Mouse (Mus musculus): ENCODE data around the gene Fam178b. TPM values are rescaled to one million over a fixed set of nuclear protein-coding genes. Genes with fewer than 3 reads are reported as not detected.

Fam178b gene
- polyA plus RNA-seq, 1 experiment = not detected

- H3K27ac ChIP-seq (ENCODE audit: insufficient read depth, low read depth, low read length) = no peak overlapping the region
- peaks cover 15% of the 10 kb centered on the region for H3K4me1 ChIP-seq (ENCODE audit: control insufficient read depth, insufficient read depth, low read length)
- H3K4me3 ChIP-seq (ENCODE audit: insufficient read depth, low read length) = no peak overlapping the region
- TF ChIP-seq POLR2A (IDR thresholded peaks at IDR 0.05; ENCODE audit: borderline replicate concordance, low read depth, low read length) = no peak
- no peak for TF ChIP-seq CTCF (IDR thresholded peaks at IDR 0.05; ENCODE audit: low read depth, low read length)
Measured at GRCm38 (mm10) chr1:36707797-36708196, 24.8 kb upstream of the Fam178b start.

DNA sequence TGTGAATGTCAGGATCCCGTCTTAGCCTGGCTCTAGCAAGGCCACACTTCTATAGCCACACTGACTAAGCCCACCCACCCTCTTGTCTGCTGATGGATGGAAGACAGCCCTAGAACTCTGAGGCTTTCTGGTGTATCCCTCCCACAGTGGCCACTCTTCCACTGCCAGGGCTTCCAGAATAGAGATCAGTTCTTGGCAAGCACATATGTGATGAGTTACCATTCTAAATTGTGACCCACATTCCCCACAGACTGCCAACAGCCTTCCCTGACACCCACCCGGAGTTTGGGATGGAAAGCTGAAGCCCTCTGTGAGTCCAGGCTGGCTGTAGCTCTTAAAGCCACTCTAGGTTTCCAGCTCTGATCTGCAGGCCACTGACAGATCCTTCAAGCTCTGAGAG lies 24.2 kb upstream of the Fam178b start:
- TF ChIP-seq POLR2A (IDR thresholded peaks at IDR 0.05; ENCODE audit: borderline replicate concordance, low read depth, low read length) (no peak), CTCF (IDR thresholded peaks at IDR 0.05; ENCODE audit: low read depth, low read length) (no peak)
- no peak overlapping the region for H3K4me3 ChIP-seq (ENCODE audit: insufficient read depth, low read length)
- H3K4me1 ChIP-seq (ENCODE audit: control insufficient read depth, insufficient read depth, low read length) = peaks cover 15% of the 10 kb centered on the region
- no peak overlapping the region for H3K27ac ChIP-seq (ENCODE audit: insufficient read depth, low read depth, low read length)

DNA sequence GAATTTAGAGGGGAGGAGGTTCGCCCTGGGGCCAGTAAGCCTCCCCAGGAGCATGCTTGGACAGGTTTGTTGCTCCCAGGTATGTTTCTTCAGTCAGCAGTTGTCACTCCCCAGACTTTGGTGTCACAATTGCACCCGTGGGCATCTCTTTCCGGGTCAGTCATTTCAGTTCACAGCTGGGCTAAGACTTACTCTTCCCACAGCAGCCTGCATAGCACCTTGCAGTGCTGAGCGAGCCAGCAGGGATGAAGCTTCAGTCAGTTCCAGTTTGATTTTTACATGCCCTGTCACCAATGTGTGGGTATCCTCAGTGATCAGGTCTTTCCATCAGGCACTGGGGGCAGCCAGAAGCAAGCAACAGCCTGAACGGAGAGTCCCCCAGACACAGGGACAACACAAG lies 14.0 kb upstream of the Fam178b start:
- H3K4me1 ChIP-seq (ENCODE audit: control insufficient read depth, insufficient read depth, low read length) = 0 out of 2 replicates have a peak, but pooled peaks cover 2% of the 10 kb centered on the region
- TF ChIP-seq CTCF (IDR thresholded peaks at IDR 0.05; ENCODE audit: low read depth, low read length) (no peak), POLR2A (IDR thresholded peaks at IDR 0.05; ENCODE audit: borderline replicate concordance, low read depth, low read length) (no peak)
- H3K4me3 ChIP-seq (ENCODE audit: insufficient read depth, low read length) = no peak overlapping the region
- no peak overlapping the region for H3K27ac ChIP-seq (ENCODE audit: insufficient read depth, low read depth, low read length)

GRCm38 (mm10) chr1:36696411-36696810 lies 13.4 kb upstream of the Fam178b start:
- Histone ChIP-seq H3K4me1 (ENCODE audit: control insufficient read depth, insufficient read depth, low read length) (0 out of 2 replicates have a peak, but pooled peaks cover 2% of the 10 kb centered on the region), H3K4me3 (ENCODE audit: insufficient read depth, low read length) (no peak overlapping the region), H3K27ac (ENCODE audit: insufficient read depth, low read depth, low read length) (no peak overlapping the region)
- TF ChIP-seq CTCF (IDR thresholded peaks at IDR 0.05; ENCODE audit: low read depth, low read length) (no peak), POLR2A (IDR thresholded peaks at IDR 0.05; ENCODE audit: borderline replicate concordance, low read depth, low read length) (no peak)

GRCm38 (mm10) chr1:36694871-36695270 lies 11.9 kb upstream of the Fam178b start:
- TF ChIP-seq POLR2A (IDR thresholded peaks at IDR 0.05; ENCODE audit: borderline replicate concordance, low read depth, low read length) = no peak
- TF ChIP-seq CTCF (IDR thresholded peaks at IDR 0.05; ENCODE audit: low read depth, low read length) = no peak
- H3K4me1 ChIP-seq (ENCODE audit: control insufficient read depth, insufficient read depth, low read length) = peaks cover 7% of the 10 kb centered on the region

GRCm38 (mm10) chr1:36691271-36692155 lies 8.5 kb upstream of the Fam178b start, which contains the start of gene Cox5b:
Gene Cox5b (plus strand): TSS chr1:36691449.
- Histone ChIP-seq H3K4me1 (ENCODE audit: control insufficient read depth, insufficient read depth, low read length) (peaks cover 7% of the 10 kb centered on the region), H3K4me3 (ENCODE audit: insufficient read depth, low read length) (peak within 1 kb of the TSS; percentile 99), H3K27ac (ENCODE audit: insufficient read depth, low read depth, low read length) (peak within 1 kb of the TSS; percentile 46)
- TF ChIP-seq POLR2A (IDR thresholded peaks at IDR 0.05; ENCODE audit: borderline replicate concordance, low read depth, low read length) (no peak), CTCF (IDR thresholded peaks at IDR 0.05; ENCODE audit: low read depth, low read length) (no peak)

More at GRCm38 (mm10) chr1:36694871-36695270, 11.9 kb upstream of the Fam178b start:
- H3K27ac ChIP-seq (ENCODE audit: insufficient read depth, low read depth, low read length) = no peak overlapping the region
- H3K4me3 ChIP-seq (ENCODE audit: insufficient read depth, low read length) = no peak overlapping the region

GRCm38 (mm10) chr1:36690671-36691235 lies 7.8 kb upstream of the Fam178b start:
- Histone ChIP-seq H3K4me1 (ENCODE audit: control insufficient read depth, insufficient read depth, low read length) (peaks cover 7% of the 10 kb centered on the region), H3K4me3 (ENCODE audit: insufficient read depth, low read length) (peak overlapping the region; percentile 62), H3K27ac (ENCODE audit: insufficient read depth, low read depth, low read length) (peak overlapping the region; percentile 33; the same call in 1 of the 2 replicates)
- TF ChIP-seq POLR2A (IDR thresholded peaks at IDR 0.05; ENCODE audit: borderline replicate concordance, low read depth, low read length) (no peak), CTCF (IDR thresholded peaks at IDR 0.05; ENCODE audit: low read depth, low read length) (no peak)

DNA sequence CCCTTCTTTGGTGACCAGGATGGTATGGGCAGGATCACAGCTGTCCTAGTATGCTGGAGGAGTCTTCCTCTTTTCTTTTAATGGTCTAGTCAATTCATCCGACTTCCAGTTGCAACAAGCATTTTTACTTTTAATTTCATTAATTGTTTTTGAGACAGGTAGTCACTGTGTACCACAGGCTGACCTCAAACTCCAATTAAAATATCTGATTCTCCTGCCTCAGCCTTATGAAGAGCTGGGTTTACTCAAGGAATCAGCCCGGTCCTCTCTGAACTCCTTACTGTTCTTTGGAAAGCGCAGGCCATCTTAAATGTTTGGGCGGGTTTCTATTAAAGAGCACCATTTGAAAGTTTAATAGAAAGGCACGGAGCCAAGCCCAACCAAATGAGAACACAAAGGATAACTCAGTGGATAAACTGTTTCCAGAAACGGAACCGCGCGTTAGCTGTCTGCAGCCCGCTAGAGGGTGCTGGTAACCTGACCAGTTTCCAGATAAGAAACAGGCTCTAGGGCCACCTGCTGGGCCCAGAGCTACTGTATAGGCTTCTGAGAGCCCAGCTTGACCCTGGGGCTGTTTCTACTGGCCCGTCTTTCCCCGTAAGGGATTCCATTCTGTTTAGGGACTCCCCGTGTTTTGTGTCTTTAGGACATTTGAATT lies 956 bp upstream of the Fam178b start:
- Histone ChIP-seq H3K4me1 (ENCODE audit: control insufficient read depth, insufficient read depth, low read length) (no peaks in the 10 kb centered on the region), H3K27ac (ENCODE audit: insufficient read depth, low read depth, low read length) (no peak overlapping the region), H3K4me3 (ENCODE audit: insufficient read depth, low read length) (no peak overlapping the region)
- no peak for TF ChIP-seq POLR2A (IDR thresholded peaks at IDR 0.05; ENCODE audit: borderline replicate concordance, low read depth, low read length)
- peak; percentile 98 for TF ChIP-seq CTCF (IDR thresholded peaks at IDR 0.05; ENCODE audit: low read depth, low read length)

- no peak overlapping the region for H3K27ac ChIP-seq (ENCODE audit: insufficient read depth, low read depth, low read length)
- no peak overlapping the region for H3K4me3 ChIP-seq (ENCODE audit: insufficient read depth, low read length)
- TF ChIP-seq POLR2A (IDR thresholded peaks at IDR 0.05; ENCODE audit: borderline replicate concordance, low read depth, low read length) (no peak), CTCF (IDR thresholded peaks at IDR 0.05; ENCODE audit: low read depth, low read length) (no peak)
- H3K4me1 ChIP-seq (ENCODE audit: control insufficient read depth, insufficient read depth, low read length) = no peaks in the 10 kb centered on the region
Measured at GRCm38 (mm10) chr1:36680893-36681292, 2.1 kb downstream of the Fam178b start.

Measured in bone marrow macrophage, adult 2 months (primary cell).